Mouse (Mus musculus) kidney, postnatal 10 days (tissue): Measurements from ENCODE around the gene Crmp1.

Experiments
- DNase-seq: peaks from one replicate; pipeline ENCODE4 v3.0.0; 2021; ENCODE audit warnings: mixed read lengths

Gene Crmp1

GRCm38 (mm10) chr5:37310026-37310425, 68.3 kb downstream of the Crmp1 start:
- DNase-seq, result peak; percentile 18

GRCm38 (mm10) chr5:37312980-37313722, 71.4 kb downstream of the Crmp1 start:
- no peak for DNase-seq

GRCm38 (mm10) chr5:37318715-37319114, 77.0 kb downstream of the Crmp1 start:
- DNase-seq, result no peak

- no peak for DNase-seq
These were observed 78.4 kb downstream of the Crmp1 start for GRCm38 (mm10) chr5:37320174-37320573.

- no peak for DNase-seq
These were observed 79.0 kb downstream of the Crmp1 start for GRCm38 (mm10) chr5:37320761-37321160.

- DNase-seq, result peak; percentile 58
These were observed 84.9 kb downstream of the Crmp1 start for GRCm38 (mm10) chr5:37326675-37327074.

- no peak for DNase-seq
These were observed 88.9 kb downstream of the Crmp1 start for GRCm38 (mm10) chr5:37330449-37331132.

GRCm38 (mm10) chr5:37331133-37331505, 89.4 kb downstream of the Crmp1 start:
- DNase-seq, result peak; percentile 82

- DNase-seq, result peak; percentile 43
These were observed 90.3 kb downstream of the Crmp1 start for GRCm38 (mm10) chr5:37332066-37332465.

- DNase-seq, result no peak
These were observed 93.3 kb downstream of the Crmp1 start for GRCm38 (mm10) chr5:37335061-37335460.

- DNase-seq, result peak; percentile 87
These were observed 94.9 kb downstream of the Crmp1 start, which contains the start of gene Evc for GRCm38 (mm10) chr5:37336485-37337105. TSS of gene Evc (minus strand) at chr5:37336894.

- no peak for DNase-seq
These were observed 96.0 kb downstream of the Crmp1 start for GRCm38 (mm10) chr5:37337696-37338095.

GRCm38 (mm10) chr5:37338288-37338687, 96.5 kb downstream of the Crmp1 start, which contains the start of gene Evc2:
TSS of gene Evc2 (plus strand) at chr5:37338499.
- peak; percentile 90 for DNase-seq
